Mouse (Mus musculus) C2C12 (cell line): ENCODE measurements around the gene Ctrc.

Source experiments
- CEBPB ChIP-seq: IDR thresholded peaks from one replicate; pipeline ENCODE4 v1.6.1; 2011; ENCODE audit warnings: low read depth, mild to moderate bottlenecking, control low read depth, moderate library complexity
- CTCF ChIP-seq: IDR thresholded peaks from one replicate; pipeline ENCODE4 v1.5.1; 2011; ENCODE audit not compliant: control insufficient read depth, insufficient read depth, insufficient read length
- MAX ChIP-seq: IDR thresholded peaks from one replicate; pipeline ENCODE4 v1.6.1; 2011; ENCODE audit warnings: mild to moderate bottlenecking, control low read depth
- MYOD1 ChIP-seq: IDR thresholded peaks from one replicate; pipeline ENCODE4 v1.6.1; 2011; ENCODE audit warnings: low read depth; ENCODE audit not compliant: control insufficient read depth, insufficient read length
- MYOG ChIP-seq: IDR thresholded peaks from one replicate; pipeline ENCODE4 v1.6.1; 2011; ENCODE audit not compliant: control insufficient read depth, insufficient read length; ENCODE audit errors: extremely low read depth
- USF1 ChIP-seq: IDR thresholded peaks from one replicate; pipeline ENCODE4 v1.6.1; 2011; ENCODE audit warnings: low read depth, mild to moderate bottlenecking, control low read depth, moderate library complexity

DNA sequence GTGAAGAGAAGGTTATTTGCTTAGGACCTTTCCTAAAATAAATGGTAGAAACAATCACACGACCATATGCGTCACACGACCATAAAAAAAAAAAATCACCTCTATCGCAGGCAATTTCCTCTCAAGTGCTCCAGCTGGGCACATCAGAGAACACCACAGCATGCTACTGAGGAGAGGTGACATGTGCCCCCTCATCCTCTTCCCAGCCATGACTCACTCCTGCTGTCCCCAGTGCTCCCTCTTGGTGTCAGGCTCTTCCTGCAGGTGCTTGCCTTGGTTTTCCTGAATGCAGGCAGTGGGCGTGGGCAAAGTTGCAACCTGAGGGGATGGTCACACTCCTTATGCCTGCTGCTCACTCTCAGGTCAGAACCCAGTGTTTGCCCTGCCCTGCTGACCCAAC is 61.3 kb downstream of the Ctrc start:
- TF ChIP-seq CTCF = no peak
- TF ChIP-seq MYOG = no peak
- no peak for TF ChIP-seq CEBPB
- no peak for TF ChIP-seq MYOD1
- no peak for TF ChIP-seq USF1
- TF ChIP-seq MAX = no peak
